Mouse (Mus musculus) ES-E14 (cell line): Measurements from ENCODE around the gene Gm9970. TPM values are rescaled to one million over a fixed set of nuclear protein-coding genes. Genes with fewer than 3 reads are reported as not detected.

Experiments used
- DNase-seq: peaks from one replicate; pipeline ENCODE4 v3.0.0-alpha.2; 2013; ENCODE audit warnings: low read depth, low spot score
- H3K27ac ChIP-seq: 2 replicates; pipeline ENCODE4 v1.5.1; 2012; ENCODE audit warnings: low read depth, mild to moderate bottlenecking, low read length, moderate library complexity, mixed read lengths; ENCODE audit not compliant: poor library complexity, insufficient read depth, severe bottlenecking
- H3K36me3 ChIP-seq: 2 replicates; pipeline ENCODE4 v1.6.1; 2012; ENCODE audit warnings: mild to moderate bottlenecking, low read length, moderate library complexity, mixed read lengths; ENCODE audit not compliant: control insufficient read depth, poor library complexity, insufficient read depth, severe bottlenecking
- H3K4me1 ChIP-seq, 2 experiments: fragments of 150-350 bp in 1 of 2; sonication (generic) in 1 of 2; 2 replicates each; pipeline ENCODE4 v1.6.1; 2012; ENCODE audit warnings: low read length in 2 of 2, mild to moderate bottlenecking in 1 of 2, mixed read lengths in 1 of 2; ENCODE audit not compliant: control insufficient read depth in 2 of 2, insufficient read depth in 2 of 2, poor library complexity in 1 of 2
- H3K4me3 ChIP-seq, 2 experiments: fragments of 150-350 bp in 1 of 2; sonication (generic) in 1 of 2; 2 replicates each; pipeline ENCODE4 v1.5.1; 2012; ENCODE audit warnings: low read length in 2 of 2, low read depth in 1 of 2, mild to moderate bottlenecking in 1 of 2, mixed read lengths in 1 of 2; ENCODE audit not compliant: insufficient read depth in 1 of 2, poor library complexity in 1 of 2, severe bottlenecking in 1 of 2
- H3K9ac ChIP-seq: 2 replicates; pipeline ENCODE4 v1.6.1; 2012; ENCODE audit warnings: low read depth, mild to moderate bottlenecking, low read length, mixed read lengths; ENCODE audit not compliant: poor library complexity, insufficient read depth, severe bottlenecking
- H3K9me3 ChIP-seq: fragments of 150-350 bp; sonication (generic); 2 replicates; pipeline ENCODE4 v1.6.1; 2012; ENCODE audit warnings: low read depth, mild to moderate bottlenecking, low read length; ENCODE audit not compliant: control insufficient read depth, insufficient read depth
- CHD2 ChIP-seq: IDR thresholded peaks from 2 replicates; pipeline ENCODE4 v1.6.1; 2014; ENCODE audit warnings: mild to moderate bottlenecking, low read depth, low read length, inconsistent platforms
- HCFC1 ChIP-seq: IDR thresholded peaks from 2 replicates; pipeline ENCODE4 v1.6.1; 2012; ENCODE audit warnings: low read length, inconsistent platforms, borderline replicate concordance; ENCODE audit not compliant: insufficient read depth
- MAFK ChIP-seq: IDR thresholded peaks from 2 replicates; pipeline ENCODE4 v1.6.1; 2014; ENCODE audit warnings: mild to moderate bottlenecking, low read depth, low read length, inconsistent platforms; ENCODE audit not compliant: insufficient read depth
- ZC3H11A ChIP-seq: IDR thresholded peaks from 2 replicates; pipeline ENCODE4 v1.6.1; 2012; ENCODE audit warnings: low read depth, mild to moderate bottlenecking, inconsistent platforms, low read length, borderline replicate concordance
- ZNF384 ChIP-seq: IDR thresholded peaks from 2 replicates; pipeline ENCODE4 v1.6.1; 2012; ENCODE audit warnings: low read depth, low read length, inconsistent platforms
- in situ Hi-C, 2 experiments: fragments of 600-800 bp; cut with MboI; formaldehyde crosslinking; loops; one replicate each; pipeline ENCODE4 v1.15.1; 2025; ENCODE audit warnings: low sequenced_read_pairs in 2 of 2, inconsistent platforms in 1 of 2; ENCODE audit not compliant: unreplicated experiment in 2 of 2
- total RNA-seq: library from RNA; depleted of rRNA; stranded (reverse); fragments of 300-350 nt; gene quantifications from 2 replicates; pipeline ENCODE4 v1.2.3, GENCODE M21; 2012

Gene Gm9970
- total RNA-seq, 1 experiment = not detected

DNA sequence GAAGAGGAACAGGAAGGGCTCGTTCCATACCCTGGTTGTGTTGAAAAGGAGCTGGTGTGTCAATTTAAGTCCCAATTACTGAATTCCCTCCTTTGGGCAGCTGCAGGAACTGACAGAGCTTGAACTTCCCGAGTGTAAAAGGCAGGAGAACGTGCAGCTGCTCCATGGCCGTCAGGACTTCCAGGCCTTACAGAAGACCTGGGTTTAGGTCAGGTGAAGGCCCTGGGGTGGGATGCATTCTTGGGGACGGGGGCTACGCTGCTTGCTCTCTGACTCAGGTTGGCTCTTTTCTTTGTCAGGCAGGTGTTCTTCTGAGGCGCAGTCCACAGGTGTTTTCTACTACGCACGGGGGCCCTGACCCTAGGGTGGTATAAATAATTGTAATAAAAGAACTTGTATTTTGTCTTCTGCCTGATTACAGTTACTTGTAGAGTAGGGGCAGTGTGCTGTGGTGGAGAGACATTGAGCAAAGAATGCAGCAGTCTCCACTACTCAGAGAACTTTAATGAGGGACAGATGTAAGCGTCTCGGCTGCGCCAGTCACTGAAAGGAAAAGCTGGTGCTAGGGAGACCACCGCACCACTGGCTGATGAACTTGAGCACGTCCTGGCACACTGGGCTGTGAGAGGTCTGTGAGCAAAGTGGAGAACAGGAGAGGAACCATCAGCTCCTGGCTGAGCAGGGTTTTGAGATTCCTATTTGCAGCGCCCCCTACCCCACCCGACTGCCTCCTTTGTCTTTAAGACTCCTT, 11.9 kb upstream of the Gm9970 start:
- H3K4me3 ChIP-seq = no peak overlapping the region
- no peak overlapping the region for H3K9ac ChIP-seq
- no peaks in the 10 kb centered on the region for H3K9me3 ChIP-seq
- H3K4me1 ChIP-seq = peaks cover 3 to 30% of the 10 kb centered on the region in 2 experiments; a peak in 3 of 4 replicates
- H3K36me3 ChIP-seq = peaks cover 20% of the 10 kb centered on the region
- no peak overlapping the region for H3K27ac ChIP-seq
- DNase-seq = no peak
- TF ChIP-seq MAFK (no peak), ZC3H11A (no peak), HCFC1 (no peak), ZNF384 (no peak), CHD2 (no peak)
- in situ Hi-C loops = no loop called here

DNA sequence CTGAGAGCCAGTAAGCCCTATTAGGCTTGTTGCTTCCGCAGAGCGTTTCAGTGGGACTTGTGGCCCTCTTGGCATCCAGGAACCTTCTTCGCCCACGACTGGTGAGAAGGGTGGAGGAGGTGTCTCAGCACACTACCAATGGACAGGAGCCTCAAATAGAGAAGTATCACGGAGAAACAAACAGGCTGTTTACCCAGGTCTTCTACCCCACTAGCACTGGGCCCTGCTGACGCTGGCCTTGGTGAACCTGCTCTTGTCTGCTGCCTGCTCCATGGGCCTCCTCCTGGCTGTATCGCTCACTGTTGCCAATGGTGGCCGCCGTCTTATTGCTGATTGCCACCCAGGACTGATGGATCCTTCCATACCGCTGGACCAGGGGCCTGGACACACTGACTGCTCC, 11.1 kb upstream of the Gm9970 start:
- in situ Hi-C loops = no loop called here
- peaks cover 14% of the 10 kb centered on the region; the same call in 1 of the 2 replicates for H3K36me3 ChIP-seq
- H3K4me1 ChIP-seq = peaks cover 3 to 30% of the 10 kb centered on the region in 2 experiments; a peak in 3 of 4 replicates
- TF ChIP-seq ZC3H11A (no peak), HCFC1 (no peak), ZNF384 (no peak), CHD2 (no peak), MAFK (no peak)
- DNase-seq = no peak
- H3K27ac ChIP-seq = no peak overlapping the region; the same call in 1 of the 2 replicates
- H3K4me3 ChIP-seq = peak overlapping the region; percentile 69 to 75
- H3K9me3 ChIP-seq = no peaks in the 10 kb centered on the region
- peak overlapping the region; percentile 53 for H3K9ac ChIP-seq

DNA sequence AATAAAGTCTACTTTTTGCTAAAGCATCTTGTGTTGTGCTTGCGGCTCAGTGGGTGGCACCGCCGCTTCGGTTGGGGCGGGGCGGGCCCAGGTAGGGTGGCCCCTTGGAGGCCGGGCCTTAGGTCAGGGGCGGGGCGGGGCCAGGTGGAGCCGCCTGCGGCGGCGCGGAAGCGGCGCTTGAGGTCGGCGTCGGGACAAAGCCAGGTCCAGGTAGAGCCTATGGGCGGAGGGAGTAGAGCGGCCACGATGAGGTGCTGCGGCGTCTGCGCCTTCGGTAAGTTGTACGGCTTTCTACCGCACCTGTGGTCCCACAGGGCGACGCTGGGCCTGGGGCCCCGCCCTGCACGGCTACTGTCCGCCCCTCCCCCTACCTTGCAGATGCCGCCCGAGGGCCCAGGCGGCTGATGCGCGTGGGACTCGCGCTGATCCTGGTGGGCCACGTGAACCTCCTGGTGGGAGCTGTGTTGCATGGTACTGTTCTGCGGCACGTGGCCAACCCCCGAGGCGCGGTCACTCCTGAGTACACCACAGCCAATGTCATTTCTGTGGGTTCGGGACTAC, 10.6 kb upstream of the Gm9970 start, which contains the start of gene Krtcap3:
Gene Krtcap3 (plus strand): TSS at position 151 of the 561 bp plus-strand sequence.
- in situ Hi-C loops = no loop called here
- Histone ChIP-seq H3K4me1 (peaks cover 3 to 30% of the 10 kb centered on the region in 2 experiments; a peak in 3 of 4 replicates), H3K36me3 (peaks cover 14% of the 10 kb centered on the region; the same call in 1 of the 2 replicates), H3K9me3 (no peaks in the 10 kb centered on the region), H3K9ac (peak within 1 kb of the TSS; percentile 53), H3K27ac (peak within 1 kb of the TSS; percentile 28; the same call in 1 of the 2 replicates), H3K4me3 (peak within 1 kb of the TSS; percentile 69 to 75)
- peak; percentile 54 for DNase-seq
- TF ChIP-seq ZNF384 (no peak), MAFK (no peak), ZC3H11A (no peak), CHD2 (no peak), HCFC1 (no peak)

DNA sequence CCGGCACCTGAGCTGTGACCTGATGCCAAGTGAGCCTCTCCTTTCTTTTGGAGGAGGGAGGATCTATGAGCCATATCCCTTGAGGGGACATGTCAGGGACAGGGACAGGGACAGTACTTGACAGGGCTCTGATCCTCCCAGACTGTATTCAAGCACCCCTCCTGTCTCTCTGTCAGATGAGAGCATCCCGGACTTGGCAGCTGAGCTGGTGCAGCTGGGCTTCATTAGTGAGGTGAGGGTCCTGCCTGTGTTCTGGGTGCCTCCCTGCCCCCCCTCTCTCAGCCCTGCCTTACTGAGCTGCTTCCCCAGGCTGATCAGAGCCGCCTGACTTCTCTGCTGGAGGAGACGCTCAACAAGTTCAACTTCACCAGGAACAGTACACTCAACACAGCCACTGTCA, 9.7 kb upstream of the Gm9970 start:
- H3K4me1 ChIP-seq = peaks cover 3 to 30% of the 10 kb centered on the region in 2 experiments; a peak in 3 of 4 replicates
- TF ChIP-seq HCFC1 (no peak), ZC3H11A (no peak), ZNF384 (no peak), MAFK (no peak), CHD2 (no peak)
- no peak overlapping the region for H3K4me3 ChIP-seq
- H3K27ac ChIP-seq = no peak overlapping the region
- H3K9ac ChIP-seq = peak overlapping the region; percentile 22; the same call in 1 of the 2 replicates
- no peak for DNase-seq
- no peaks in the 10 kb centered on the region for H3K9me3 ChIP-seq
- in situ Hi-C loops = no loop called here
- peaks cover 14% of the 10 kb centered on the region; the same call in 1 of the 2 replicates for H3K36me3 ChIP-seq
